Mouse (Mus musculus) stomach, embryonic 16.5 days (tissue): ENCODE results near the gene Ndufa11. TPM values are rescaled to one million over a fixed set of nuclear protein-coding genes. Genes with fewer than 3 reads are reported as not detected.

Experiments used
- ATAC-seq: fragments of 200-750 bp; cut with Nextera tagmentation; 2 replicates; pipeline ENCODE4 v1.8.0; 2017; ENCODE audit warnings: moderate number of reproducible peaks, moderate TSS enrichment; ENCODE audit not compliant: insufficient read depth, low FRiP score
- H3K27ac ChIP-seq: fragments of 300-500 bp; sonication (generic); 2 replicates; pipeline ENCODE4 v1.5.1; 2014; ENCODE audit warnings: low read length
- H3K27me3 ChIP-seq: fragments of 300-500 bp; sonication (generic); 2 replicates; pipeline ENCODE4 v1.6.1; 2014; ENCODE audit warnings: low read length, control low read depth, mixed read lengths; ENCODE audit not compliant: control insufficient read depth, insufficient read depth
- H3K36me3 ChIP-seq: fragments of 300-500 bp; sonication (generic); 2 replicates; pipeline ENCODE4 v1.6.1; 2014; ENCODE audit warnings: low read length; ENCODE audit not compliant: control insufficient read depth, insufficient read depth
- H3K4me1 ChIP-seq: fragments of 300-500 bp; sonication (generic); 2 replicates; pipeline ENCODE4 v1.6.1; 2014; ENCODE audit warnings: low read length, control low read depth, mixed read lengths; ENCODE audit not compliant: control insufficient read depth, insufficient read depth
- H3K4me2 ChIP-seq: fragments of 300-500 bp; sonication (generic); 2 replicates; pipeline ENCODE4 v1.6.1; 2014; ENCODE audit warnings: low read depth, low read length, mixed read lengths
- H3K4me3 ChIP-seq: fragments of 300-500 bp; sonication (generic); replicated peaks from 2 replicates; pipeline ENCODE4 v1.5.1; 2014; ENCODE audit warnings: mild to moderate bottlenecking, low read length
- H3K9ac ChIP-seq: fragments of 300-500 bp; sonication (generic); 2 replicates; pipeline ENCODE4 v1.6.1; 2014; ENCODE audit warnings: low read length
- H3K9me3 ChIP-seq: fragments of 300-500 bp; sonication (generic); replicated peaks from 2 replicates; pipeline ENCODE4 v1.6.1; 2016; ENCODE audit warnings: low read length, control low read depth; ENCODE audit not compliant: control insufficient read depth
- WGBS: fragments of 180-500 bp; shearing (Covaris S2); extraction: QIAGEN DNeasy Blood & Tissue Kit; methylation state at CpG from one replicate; pipeline ENCODE4 v1.1.7; 2014; 5-methylcytosine and 5-hydroxymethylcytosine counted together
- polyA plus RNA-seq: library from polyadenylated mRNA; unstranded; fragments of >200 nt; fragmentation: Nextera tagmentation; extraction: Ambion mirVana; gene quantifications from 2 replicates; pipeline ENCODE4 v1.2.1, GENCODE M21; 2015

The Ndufa11 gene
- polyA plus RNA-seq, 1 experiment from 2014 or later: 434 TPM

GRCm38 (mm10) chr17:56684649-56685048 is 32.9 kb upstream of the Ndufa11 start:
- 83% methylated on average over 2 of the region's 2 CpGs for WGBS
- Histone ChIP-seq H3K4me2 (no peak overlapping the region), H3K27ac (no peak overlapping the region), H3K36me3 (peaks cover 15% of the 10 kb centered on the region; the same call in 1 of the 2 replicates), H3K27me3 (no peaks in the 10 kb centered on the region), H3K4me3 (no peak overlapping the region), H3K9me3 (no peaks in the 10 kb centered on the region), H3K4me1 (0 out of 2 replicates have a peak, but pooled peaks cover 9% of the 10 kb centered on the region), H3K9ac (no peak overlapping the region)
- ATAC-seq: no peak

- H3K9me3 ChIP-seq: no peaks in the 10 kb centered on the region
- H3K36me3 ChIP-seq: peaks cover 15% of the 10 kb centered on the region; the same call in 1 of the 2 replicates
- no peak overlapping the region for H3K4me3 ChIP-seq
- H3K27me3 ChIP-seq: no peaks in the 10 kb centered on the region
- H3K27ac ChIP-seq: no peak overlapping the region
- H3K4me2 ChIP-seq: no peak overlapping the region
- H3K4me1 ChIP-seq: 0 out of 2 replicates have a peak, but pooled peaks cover 9% of the 10 kb centered on the region
- ATAC-seq: no peak
- 90% methylated on average over 4 of the region's 4 CpGs for WGBS
- H3K9ac ChIP-seq: no peak overlapping the region
Measured at GRCm38 (mm10) chr17:56686801-56687200, 30.8 kb upstream of the Ndufa11 start.

DNA sequence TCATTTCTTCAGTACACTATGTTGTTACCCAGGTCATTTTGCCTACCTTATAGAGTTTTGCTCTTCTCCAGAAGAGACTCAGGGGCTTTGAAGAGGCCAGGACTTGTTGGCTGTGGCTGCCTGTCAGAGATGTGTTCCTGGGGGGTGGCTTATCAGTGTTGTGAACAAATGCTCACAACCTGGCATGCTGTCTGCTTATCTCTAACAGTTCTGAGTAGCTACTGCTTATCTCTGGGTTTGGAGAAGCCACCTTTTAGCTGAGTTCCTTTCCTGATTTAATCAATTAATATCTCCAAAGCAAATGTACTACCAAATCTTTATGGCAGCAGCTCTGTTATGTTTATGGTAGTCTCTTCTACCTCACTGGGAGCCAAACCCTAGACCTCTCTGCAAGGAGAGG is 29.5 kb upstream of the Ndufa11 start:
- Histone ChIP-seq H3K9ac (no peak overlapping the region), H3K9me3 (no peaks in the 10 kb centered on the region), H3K27me3 (no peaks in the 10 kb centered on the region), H3K27ac (no peak overlapping the region), H3K4me3 (no peak overlapping the region), H3K4me1 (0 out of 2 replicates have a peak, but pooled peaks cover 2% of the 10 kb centered on the region), H3K36me3 (peaks cover 15% of the 10 kb centered on the region; the same call in 1 of the 2 replicates), H3K4me2 (no peak overlapping the region)
- ATAC-seq: no peak

DNA sequence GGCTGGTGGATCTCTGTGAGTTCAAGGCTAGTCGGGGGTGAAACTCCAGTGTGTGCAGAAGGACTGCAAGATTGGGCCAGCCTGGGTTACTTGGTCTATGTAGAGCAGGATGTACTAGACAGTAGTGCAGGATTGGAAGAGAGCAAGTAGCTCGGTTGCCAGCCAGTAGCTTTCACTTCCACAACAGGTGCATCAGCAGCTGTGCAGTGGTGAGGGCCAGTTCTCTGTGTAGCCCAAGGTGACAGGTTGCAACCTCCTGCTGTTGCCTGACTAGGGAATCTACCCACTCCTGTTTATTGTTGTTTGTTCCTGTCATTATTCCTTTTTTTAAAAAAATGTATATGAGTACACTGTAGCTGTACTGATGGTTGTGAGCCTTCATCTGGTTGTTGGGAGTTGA is 28.9 kb upstream of the Ndufa11 start:
- no peak overlapping the region for H3K4me2 ChIP-seq
- H3K9me3 ChIP-seq: no peaks in the 10 kb centered on the region
- ATAC-seq: no peak
- 93% methylated on average over 2 of the region's 2 CpGs for WGBS
- no peaks in the 10 kb centered on the region for H3K27me3 ChIP-seq
- no peak overlapping the region for H3K9ac ChIP-seq
- H3K36me3 ChIP-seq: peaks cover 15% of the 10 kb centered on the region; the same call in 1 of the 2 replicates
- no peak overlapping the region for H3K27ac ChIP-seq
- peaks cover 3% of the 10 kb centered on the region for H3K4me1 ChIP-seq
- no peak overlapping the region for H3K4me3 ChIP-seq

GRCm38 (mm10) chr17:56693395-56693794 is 24.2 kb upstream of the Ndufa11 start:
- Histone ChIP-seq H3K9ac (peak overlapping the region; percentile 36), H3K27ac (peak overlapping the region; percentile 9; the same call in 1 of the 2 replicates), H3K4me1 (peaks cover 5% of the 10 kb centered on the region), H3K36me3 (peaks cover 14% of the 10 kb centered on the region), H3K9me3 (no peaks in the 10 kb centered on the region), H3K4me2 (no peak overlapping the region), H3K4me3 (no peak overlapping the region), H3K27me3 (no peaks in the 10 kb centered on the region)
- no peak for ATAC-seq
- 69% methylated on average over 1 of the region's 1 CpGs for WGBS

DNA sequence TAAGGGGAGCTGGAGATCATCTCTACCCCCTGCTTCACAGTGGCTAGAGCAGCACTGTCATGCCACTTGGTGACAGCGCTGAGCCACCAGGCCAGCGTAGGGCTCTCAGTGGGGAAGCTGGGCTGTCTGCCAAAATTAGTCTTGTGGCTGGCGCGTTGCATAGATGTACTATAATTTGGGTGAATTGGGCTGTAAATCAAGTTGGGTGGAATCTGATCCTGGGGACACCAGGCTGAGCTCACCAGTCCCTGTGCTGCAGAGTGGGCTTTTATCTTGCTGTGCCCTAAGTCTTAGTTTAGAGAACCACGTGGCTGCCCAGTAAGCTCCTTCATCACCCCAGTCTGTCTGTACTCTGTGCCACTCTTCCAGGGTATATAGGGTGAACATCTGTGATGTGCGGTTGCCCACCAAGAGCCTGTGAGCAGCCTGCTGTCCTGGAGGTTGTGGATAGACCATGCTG is 23.7 kb upstream of the Ndufa11 start:
- 63% methylated on average over 6 of the region's 6 CpGs for WGBS
- no peak overlapping the region for H3K4me2 ChIP-seq
- H3K4me3 ChIP-seq: no peak overlapping the region
- H3K9me3 ChIP-seq: no peaks in the 10 kb centered on the region
- H3K9ac ChIP-seq: peak overlapping the region; percentile 36
- H3K4me1 ChIP-seq: peaks cover 5% of the 10 kb centered on the region
- H3K36me3 ChIP-seq: peaks cover 9% of the 10 kb centered on the region
- ATAC-seq: peak; percentile 49; the same call in 1 of the 2 replicates
- peak overlapping the region; percentile 9; the same call in 1 of the 2 replicates for H3K27ac ChIP-seq
- no peaks in the 10 kb centered on the region for H3K27me3 ChIP-seq

DNA sequence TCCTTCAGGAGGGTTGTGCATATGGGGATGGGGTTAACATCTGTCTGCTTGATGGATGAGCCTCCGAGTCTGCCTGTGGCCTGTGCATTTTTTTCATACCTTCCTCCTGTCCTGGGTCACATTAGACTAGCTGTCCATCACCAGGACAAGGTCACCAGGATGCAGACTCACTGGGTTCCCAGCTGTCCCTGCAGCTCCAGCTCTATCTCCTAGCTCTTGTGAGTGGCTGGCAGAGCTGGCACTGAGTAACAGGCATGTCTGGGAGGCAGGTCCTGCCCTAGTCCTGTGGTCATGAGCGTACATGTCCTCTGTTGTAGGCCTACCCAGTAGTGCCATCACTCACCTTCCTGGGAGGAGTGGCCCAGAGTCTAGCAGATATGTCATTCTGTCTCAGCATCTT is 17.1 kb upstream of the Ndufa11 start:
- Histone ChIP-seq H3K4me3 (no peak overlapping the region), H3K4me1 (no peaks in the 10 kb centered on the region), H3K27me3 (no peaks in the 10 kb centered on the region), H3K36me3 (peaks cover 52% of the 10 kb centered on the region), H3K9ac (no peak overlapping the region), H3K4me2 (no peak overlapping the region), H3K9me3 (no peaks in the 10 kb centered on the region), H3K27ac (no peak overlapping the region)
- 56% methylated on average over 2 of the region's 2 CpGs for WGBS
- no peak for ATAC-seq

DNA sequence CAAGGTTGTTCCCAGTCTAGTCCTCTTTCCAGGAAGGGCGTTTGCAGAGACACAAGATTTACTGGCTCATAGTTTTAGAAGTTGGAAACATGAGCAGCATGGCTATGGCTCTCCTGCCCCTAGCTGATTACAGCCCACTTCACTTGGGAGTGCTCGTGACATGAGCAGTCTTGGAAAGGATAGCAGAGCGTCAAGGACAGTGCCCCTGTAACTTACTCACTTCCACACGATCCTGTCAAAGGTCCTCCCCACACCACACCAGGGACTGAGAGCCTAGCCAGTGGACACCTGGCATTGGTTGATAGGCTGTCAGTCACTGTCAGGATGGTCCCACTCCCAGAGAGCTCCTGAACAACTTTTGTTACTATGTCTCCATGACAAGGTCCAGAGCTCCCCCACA is 14.5 kb upstream of the Ndufa11 start:
- Histone ChIP-seq H3K9me3 (no peaks in the 10 kb centered on the region), H3K9ac (no peak overlapping the region), H3K4me1 (no peaks in the 10 kb centered on the region), H3K4me3 (no peak overlapping the region), H3K27me3 (no peaks in the 10 kb centered on the region), H3K4me2 (no peak overlapping the region), H3K36me3 (peaks cover 65% of the 10 kb centered on the region), H3K27ac (no peak overlapping the region)
- WGBS: 83% methylated on average over 4 of the region's 4 CpGs
- ATAC-seq: no peak

- 91% methylated on average over 1 of the region's 1 CpGs for WGBS
- Histone ChIP-seq H3K9ac (no peak overlapping the region), H3K4me2 (no peak overlapping the region), H3K9me3 (no peaks in the 10 kb centered on the region), H3K27ac (no peak overlapping the region), H3K27me3 (no peaks in the 10 kb centered on the region), H3K4me3 (no peak overlapping the region), H3K4me1 (no peaks in the 10 kb centered on the region), H3K36me3 (peaks cover 76% of the 10 kb centered on the region)
- ATAC-seq: no peak
Measured at GRCm38 (mm10) chr17:56706515-56706914, 11.1 kb upstream of the Ndufa11 start.
